Mouse (Mus musculus): ENCODE measurements around the gene Ptprb. TPM values are rescaled to one million over a fixed set of nuclear protein-coding genes. Genes with fewer than 3 reads are reported as not detected.

Gene Ptprb
- polyA plus RNA-seq, 2 experiments = 2.3 to 3.4 TPM

- no peak for ATAC-seq (ENCODE audit: low FRiP score, low read depth)
- H3K27ac ChIP-seq (replicated peaks; ENCODE audit: low read depth, low read length) = no peak overlapping the region
- H3K4me2 ChIP-seq (replicated peaks; ENCODE audit: low read depth, low read length, severe bottlenecking) = no peak overlapping the region
- TF ChIP-seq POLR2A (IDR thresholded peaks at IDR 0.05; ENCODE audit: borderline replicate concordance, extremely low read depth, insufficient read depth, insufficient read length) = no peak
- H3K27me3 ChIP-seq (ENCODE audit: control insufficient read depth, insufficient read depth, low read length) = no peaks in the 10 kb centered on the region
- H3K4me3 ChIP-seq (replicated peaks; ENCODE audit: low read length) = no peak overlapping the region
- DNase-seq (ENCODE audit: low spot score) = no peak
- WGBS = 80% methylated on average over 15 of the region's 15 CpGs
- no peaks in the 10 kb centered on the region for H3K4me1 ChIP-seq (ENCODE audit: control insufficient read depth, insufficient read depth, low read length)
- H3K9me3 ChIP-seq (ENCODE audit: control insufficient read depth, low read length) = no peaks in the 10 kb centered on the region
- no peaks in the 10 kb centered on the region for H3K36me3 ChIP-seq (ENCODE audit: control insufficient read depth, insufficient read depth, low read length)
- no peak overlapping the region for H3K9ac ChIP-seq (ENCODE audit: low read depth, low read length, severe bottlenecking)
These were observed 71.4 kb downstream of the Ptprb start for GRCm38 (mm10) chr10:116346618-116347184.

DNA sequence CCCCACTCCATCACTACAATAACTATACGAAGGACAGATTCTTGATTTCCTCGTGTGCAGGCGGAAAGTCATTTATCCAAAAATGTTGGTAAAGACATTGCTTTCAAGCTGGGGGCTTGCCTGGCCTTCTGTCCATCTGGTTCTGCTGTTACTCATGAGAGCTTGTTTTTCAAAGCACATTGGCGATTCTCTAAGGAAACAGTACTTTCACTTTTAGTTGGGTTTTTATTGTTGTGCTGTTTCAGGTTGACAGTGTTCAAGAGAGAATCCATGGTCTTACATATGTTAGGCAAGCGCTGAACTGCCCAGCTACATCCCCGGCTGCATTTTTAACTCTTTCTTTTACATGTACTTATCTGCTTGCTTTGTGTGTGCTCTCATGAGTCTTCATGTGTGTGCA lies 73.7 kb downstream of the Ptprb start:
- no peak overlapping the region for H3K27ac ChIP-seq (replicated peaks; ENCODE audit: low read depth, low read length)
- H3K4me2 ChIP-seq (replicated peaks; ENCODE audit: low read depth, low read length, severe bottlenecking) = no peak overlapping the region
- H3K9ac ChIP-seq (ENCODE audit: low read depth, low read length, severe bottlenecking) = no peak overlapping the region
- 90% methylated on average over 6 of the region's 6 CpGs for WGBS
- H3K9me3 ChIP-seq (ENCODE audit: control insufficient read depth, low read length) = no peaks in the 10 kb centered on the region
- ATAC-seq (ENCODE audit: low FRiP score, low read depth) (no peak), DNase-seq (ENCODE audit: low spot score) (no peak)
- H3K4me1 ChIP-seq (ENCODE audit: control insufficient read depth, insufficient read depth, low read length) = no peaks in the 10 kb centered on the region
- no peak for TF ChIP-seq POLR2A (IDR thresholded peaks at IDR 0.05; ENCODE audit: borderline replicate concordance, extremely low read depth, insufficient read depth, insufficient read length)
- no peak overlapping the region for H3K4me3 ChIP-seq (replicated peaks; ENCODE audit: low read length)
- no peaks in the 10 kb centered on the region for H3K27me3 ChIP-seq (ENCODE audit: control insufficient read depth, insufficient read depth, low read length)
- H3K36me3 ChIP-seq (ENCODE audit: control insufficient read depth, insufficient read depth, low read length) = no peaks in the 10 kb centered on the region

GRCm38 (mm10) chr10:116350532-116350931 lies 75.2 kb downstream of the Ptprb start:
- Histone ChIP-seq H3K36me3 (ENCODE audit: control insufficient read depth, insufficient read depth, low read length) (no peaks in the 10 kb centered on the region), H3K4me1 (ENCODE audit: control insufficient read depth, insufficient read depth, low read length) (no peaks in the 10 kb centered on the region), H3K9ac (ENCODE audit: low read depth, low read length, severe bottlenecking) (no peak overlapping the region), H3K4me2 (replicated peaks; ENCODE audit: low read depth, low read length, severe bottlenecking) (no peak overlapping the region), H3K27me3 (ENCODE audit: control insufficient read depth, insufficient read depth, low read length) (no peaks in the 10 kb centered on the region), H3K9me3 (ENCODE audit: control insufficient read depth, low read length) (no peaks in the 10 kb centered on the region), H3K4me3 (replicated peaks; ENCODE audit: low read length) (no peak overlapping the region), H3K27ac (replicated peaks; ENCODE audit: low read depth, low read length) (no peak overlapping the region)
- DNase-seq (ENCODE audit: low spot score) = no peak
- TF ChIP-seq POLR2A (IDR thresholded peaks at IDR 0.05; ENCODE audit: borderline replicate concordance, extremely low read depth, insufficient read depth, insufficient read length) = no peak
- ATAC-seq (ENCODE audit: low FRiP score, low read depth) = no peak
- WGBS = 24% methylated on average over 13 of the region's 13 CpGs

DNA sequence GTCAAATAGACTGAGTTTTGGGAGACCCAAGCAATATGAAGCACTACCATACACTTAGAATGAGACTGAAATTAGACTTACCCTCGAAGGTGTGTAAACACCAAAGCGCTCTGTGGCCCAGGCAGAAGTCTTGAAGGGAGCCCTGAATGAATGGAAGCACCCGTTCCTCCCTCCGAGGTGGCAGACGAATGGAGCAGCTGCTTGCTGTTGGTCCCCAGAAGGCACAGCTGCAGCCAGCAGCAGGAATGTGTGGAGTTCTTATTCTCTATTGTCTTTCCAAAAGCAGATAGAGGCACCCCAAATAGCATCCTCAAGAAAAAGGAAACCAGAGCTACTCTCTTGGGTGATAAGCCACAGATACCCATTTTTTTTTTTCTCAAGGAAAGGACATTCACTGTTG lies 79.0 kb downstream of the Ptprb start:
- 57% methylated on average over 5 of the region's 5 CpGs for WGBS
- Histone ChIP-seq H3K27me3 (ENCODE audit: control insufficient read depth, insufficient read depth, low read length) (no peaks in the 10 kb centered on the region), H3K4me2 (replicated peaks; ENCODE audit: low read depth, low read length, severe bottlenecking) (no peak overlapping the region), H3K9me3 (ENCODE audit: control insufficient read depth, low read length) (no peaks in the 10 kb centered on the region), H3K36me3 (ENCODE audit: control insufficient read depth, insufficient read depth, low read length) (no peaks in the 10 kb centered on the region), H3K4me1 (ENCODE audit: control insufficient read depth, insufficient read depth, low read length) (no peaks in the 10 kb centered on the region), H3K9ac (ENCODE audit: low read depth, low read length, severe bottlenecking) (no peak overlapping the region), H3K4me3 (replicated peaks; ENCODE audit: low read length) (no peak overlapping the region), H3K27ac (replicated peaks; ENCODE audit: low read depth, low read length) (no peak overlapping the region)
- ATAC-seq (ENCODE audit: low FRiP score, low read depth) = no peak
- DNase-seq (ENCODE audit: low spot score) = no peak
- no peak for TF ChIP-seq POLR2A (IDR thresholded peaks at IDR 0.05; ENCODE audit: borderline replicate concordance, extremely low read depth, insufficient read depth, insufficient read length)

GRCm38 (mm10) chr10:116362181-116362580 lies 86.9 kb downstream of the Ptprb start:
- ATAC-seq (ENCODE audit: low FRiP score, low read depth) = no peak
- no peak for DNase-seq (ENCODE audit: low spot score)
- Histone ChIP-seq H3K9me3 (ENCODE audit: control insufficient read depth, low read length) (no peaks in the 10 kb centered on the region), H3K27ac (replicated peaks; ENCODE audit: low read depth, low read length) (no peak overlapping the region), H3K9ac (ENCODE audit: low read depth, low read length, severe bottlenecking) (no peak overlapping the region), H3K36me3 (ENCODE audit: control insufficient read depth, insufficient read depth, low read length) (no peaks in the 10 kb centered on the region), H3K27me3 (ENCODE audit: control insufficient read depth, insufficient read depth, low read length) (no peaks in the 10 kb centered on the region), H3K4me1 (ENCODE audit: control insufficient read depth, insufficient read depth, low read length) (0 out of 2 replicates have a peak, but pooled peaks cover 6% of the 10 kb centered on the region), H3K4me2 (replicated peaks; ENCODE audit: low read depth, low read length, severe bottlenecking) (no peak overlapping the region), H3K4me3 (replicated peaks; ENCODE audit: low read length) (no peak overlapping the region)
- TF ChIP-seq POLR2A (IDR thresholded peaks at IDR 0.05; ENCODE audit: borderline replicate concordance, extremely low read depth, insufficient read depth, insufficient read length) = no peak
- WGBS = 57% methylated on average over 6 of the region's 6 CpGs

GRCm38 (mm10) chr10:116362645-116363044 lies 87.3 kb downstream of the Ptprb start:
- WGBS = 67% methylated on average over 8 of the region's 8 CpGs
- no peaks in the 10 kb centered on the region for H3K36me3 ChIP-seq (ENCODE audit: control insufficient read depth, insufficient read depth, low read length)
- no peak for TF ChIP-seq POLR2A (IDR thresholded peaks at IDR 0.05; ENCODE audit: borderline replicate concordance, extremely low read depth, insufficient read depth, insufficient read length)
- no peak overlapping the region for H3K27ac ChIP-seq (replicated peaks; ENCODE audit: low read depth, low read length)
- H3K9me3 ChIP-seq (ENCODE audit: control insufficient read depth, low read length) = no peaks in the 10 kb centered on the region
- no peak overlapping the region for H3K9ac ChIP-seq (ENCODE audit: low read depth, low read length, severe bottlenecking)
- no peak overlapping the region for H3K4me3 ChIP-seq (replicated peaks; ENCODE audit: low read length)
- ATAC-seq (ENCODE audit: low FRiP score, low read depth) (no peak), DNase-seq (ENCODE audit: low spot score) (no peak)
- no peaks in the 10 kb centered on the region for H3K27me3 ChIP-seq (ENCODE audit: control insufficient read depth, insufficient read depth, low read length)
- 0 out of 2 replicates have a peak, but pooled peaks cover 6% of the 10 kb centered on the region for H3K4me1 ChIP-seq (ENCODE audit: control insufficient read depth, insufficient read depth, low read length)
- no peak overlapping the region for H3K4me2 ChIP-seq (replicated peaks; ENCODE audit: low read depth, low read length, severe bottlenecking)
